Mouse (Mus musculus): ENCODE data around the gene Plaa. TPM values are rescaled to one million over a fixed set of nuclear protein-coding genes. Genes with fewer than 3 reads are reported as not detected.

Gene Plaa
- total RNA-seq, 4 experiments from 2014 or later: 39.0 to 48.5 (median 46.0) TPM

GRCm38 (mm10) chr4:94556265-94557054 lies 46.6 kb downstream of the Plaa start, which contains the start of the genes Gm10306 and Caap1:
Gene Gm10306, plus strand, starts transcription at chr4:94556546.
Gene Caap1, minus strand, starts transcription at chr4:94556796.
- DNase-seq (ENCODE audit: low spot score): peak; percentile 91

DNA sequence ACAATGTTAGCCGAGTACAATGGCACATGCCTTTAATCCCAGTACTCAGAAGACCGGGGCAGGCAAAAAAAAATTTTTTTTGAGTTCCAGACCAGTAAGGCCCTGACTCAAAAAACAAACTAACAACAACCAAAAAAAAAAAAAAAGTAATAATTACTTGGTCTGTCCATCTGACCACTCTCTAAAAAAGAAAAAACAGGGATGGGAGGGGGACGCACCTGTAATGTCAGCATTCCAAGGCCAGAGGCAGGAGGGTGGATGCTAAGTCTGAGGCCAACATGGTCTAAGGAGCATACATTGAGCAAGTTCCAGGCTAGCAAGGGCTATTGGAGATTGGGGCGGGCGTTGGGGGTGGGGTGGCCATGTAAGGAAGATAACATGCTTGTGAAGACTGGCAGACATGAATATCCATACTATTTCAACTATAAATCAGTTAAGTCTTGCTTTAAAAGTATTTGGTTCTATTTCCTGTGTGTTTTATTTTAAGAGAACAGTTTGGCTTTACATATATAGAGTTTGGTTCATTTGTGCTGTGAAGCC lies 48.0 kb downstream of the Plaa start:
- no peak for DNase-seq (ENCODE audit: low spot score)

- DNase-seq (ENCODE audit: low spot score): no peak
Observed at GRCm38 (mm10) chr4:94544321-94544720, 58.7 kb downstream of the Plaa start.

DNA sequence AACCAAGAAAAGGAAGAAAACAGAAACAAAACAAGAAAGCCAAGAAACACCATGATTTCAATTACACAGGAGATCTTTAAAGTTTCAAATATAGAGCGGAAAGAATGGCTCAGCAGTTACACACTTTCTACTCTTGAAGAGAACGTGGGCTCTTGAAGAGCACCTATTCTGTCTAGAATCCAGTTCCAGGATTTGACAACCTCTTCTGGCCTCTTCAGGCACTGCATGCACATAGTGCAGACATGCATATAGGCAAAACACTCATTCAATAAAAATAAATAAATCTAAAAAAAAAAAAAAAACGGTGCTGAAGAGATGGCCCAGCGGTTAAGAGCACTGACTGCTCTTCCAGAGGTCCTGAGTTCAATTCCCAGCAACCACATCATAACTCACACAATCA lies 60.0 kb downstream of the Plaa start:
- DNase-seq (ENCODE audit: low spot score): no peak

- no peak for DNase-seq (ENCODE audit: low spot score)
Observed at GRCm38 (mm10) chr4:94533205-94533604, 69.8 kb downstream of the Plaa start.

DNA sequence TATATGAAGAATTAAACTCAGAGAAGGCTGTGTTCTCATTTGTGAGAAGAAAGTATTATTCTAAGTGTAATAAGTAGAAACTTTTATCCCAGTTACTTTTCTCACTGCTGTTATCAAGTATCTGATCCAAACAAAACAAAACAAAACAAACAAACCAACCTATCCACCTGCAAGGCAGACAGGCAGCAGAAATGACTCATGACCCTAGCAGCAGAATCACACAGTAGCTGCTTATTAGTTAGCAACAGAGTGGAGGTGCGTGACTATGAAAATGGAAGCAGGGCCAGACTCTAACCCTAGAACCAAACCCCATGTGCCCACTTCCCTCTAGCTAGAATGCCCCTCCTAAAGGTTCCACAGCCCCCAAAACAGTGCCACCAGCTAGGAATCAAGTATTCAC lies 73.6 kb downstream of the Plaa start:
- no peak for DNase-seq (ENCODE audit: low spot score)

DNA sequence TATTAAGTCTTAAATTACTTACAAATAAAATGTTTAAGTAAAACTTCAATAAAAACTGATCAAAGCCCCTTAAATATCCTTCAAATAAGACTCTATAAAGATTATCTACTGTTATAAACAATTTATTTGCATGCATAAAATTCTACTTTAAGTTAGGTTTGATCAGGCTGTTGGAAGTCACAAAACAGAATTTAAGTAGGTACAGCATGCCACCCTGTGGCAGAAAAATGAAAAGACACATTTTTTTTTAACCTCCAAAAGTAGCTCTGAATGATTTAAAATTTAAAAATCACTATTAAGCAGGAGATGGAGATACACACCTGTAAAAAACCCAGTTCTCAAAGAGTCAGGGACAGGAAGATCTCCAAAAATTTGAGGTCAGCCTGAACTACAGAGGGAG lies 79.7 kb downstream of the Plaa start:
- peak; percentile 1 for DNase-seq (ENCODE audit: low spot score)

- peak; percentile 11 for DNase-seq (ENCODE audit: low spot score)
Observed at GRCm38 (mm10) chr4:94517631-94518030, 85.4 kb downstream of the Plaa start.

Other genes with a start within 250 kb of the Plaa start
- not detected for gene Gm10306, start 46.7 kb downstream of the Plaa start, total RNA-seq (2022)
- 1 to 10 TPM; 3.4 to 4.4 (median 3.8) TPM for gene Caap1, start 46.4 kb downstream of the Plaa start, total RNA-seq (2022)
- gene Ift74, start 11.2 kb upstream of the Plaa start, total RNA-seq (2022): 1 to 10 TPM; 4.5 to 5.8 (median 4.9) TPM
- not detected for gene Lrrc19, start 46.9 kb upstream of the Plaa start, total RNA-seq (2022)
- gene Tek, start 136.0 kb upstream of the Plaa start, total RNA-seq (2022): 10 to 100 TPM; 33.1 to 36.1 (median 33.6) TPM

All from heart, adult 8-10 months (tissue).